Mouse (Mus musculus) left cerebral cortex, adult 8-10 months (tissue): ENCODE measurements at regions not wholly inside any gene's neighbourhood (a gene's known extent, or its start where the extent isn't known, plus 50 kb on each side); places are given as distances from the start of the nearest gene placed in this dataset.

Experiments used
- DNase-seq, 2 experiments: peaks; one replicate each; pipeline ENCODE4 v3.0.0; 2022; ENCODE audit warnings: low spot score in 2 of 2

DNA sequence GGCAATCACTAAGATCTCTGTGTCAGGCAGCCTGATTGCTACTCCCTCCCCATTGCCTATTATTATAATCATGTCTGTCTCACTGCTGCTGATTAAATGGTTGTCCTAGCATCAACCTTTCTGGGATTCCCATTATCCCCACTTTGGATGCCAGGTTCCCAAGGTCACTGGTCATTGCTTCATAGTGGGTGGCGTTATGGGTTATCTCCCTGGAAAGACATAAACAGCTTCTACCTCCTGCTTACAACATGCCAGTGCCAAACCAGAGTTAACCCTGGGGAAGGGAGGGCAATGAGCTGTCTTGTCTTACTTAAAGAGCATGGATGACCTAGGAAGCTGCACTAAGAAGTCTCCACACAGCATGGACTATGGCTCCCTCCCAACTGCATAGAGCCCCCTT is 136.9 kb downstream of the Uaca start:
- no peak for DNase-seq

GRCm38 (mm10) chr9:60936937-60937336 is 142.6 kb downstream of the Uaca start:
- no peak for DNase-seq

DNA sequence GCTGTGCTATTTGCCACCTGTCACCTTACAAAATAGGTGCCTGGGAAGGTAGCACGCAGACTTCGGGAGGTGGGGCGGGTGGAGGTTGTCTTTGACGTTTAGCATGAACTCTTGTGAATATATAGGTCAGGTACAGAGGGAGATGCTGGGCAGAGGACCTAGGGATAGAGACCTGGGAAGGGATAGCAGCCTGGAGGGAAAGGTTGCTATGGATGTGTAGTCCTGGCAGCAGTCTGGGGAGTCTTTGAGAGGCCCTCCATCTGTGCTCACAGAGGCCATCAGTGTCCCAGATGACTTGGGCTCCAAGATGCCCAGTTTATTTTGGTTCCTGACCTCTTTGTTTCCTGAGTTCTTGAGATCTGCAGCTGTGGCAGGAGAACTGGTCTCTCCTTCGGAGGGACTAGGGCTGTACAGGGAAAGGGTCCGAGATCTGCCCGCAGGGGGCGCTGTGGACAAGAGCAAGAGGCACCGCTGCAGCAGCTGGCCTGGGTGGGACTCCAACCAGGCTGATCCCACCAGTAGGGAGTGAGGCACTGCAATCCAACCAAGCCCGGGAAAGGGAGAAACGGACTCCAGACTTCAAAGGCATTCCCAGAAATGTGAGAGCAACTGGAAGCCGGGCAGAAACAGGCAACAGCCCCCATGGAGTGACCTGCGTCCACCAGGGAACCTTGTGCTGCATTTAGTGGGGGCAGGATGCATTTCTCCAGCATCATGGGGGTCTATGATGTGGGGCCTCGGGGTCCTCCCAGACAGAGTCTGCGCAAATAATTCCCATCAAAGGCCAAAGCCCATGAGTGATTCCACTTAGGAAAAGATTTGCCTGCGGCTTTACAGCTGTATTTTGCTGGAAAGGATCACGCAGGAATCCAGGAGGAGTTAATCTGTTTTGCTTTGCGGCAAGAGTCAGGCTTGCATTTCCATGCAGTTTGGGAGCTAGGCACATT is 145.8 kb downstream of the Uaca start:
- peak; percentile 13 to 50 for DNase-seq

DNA sequence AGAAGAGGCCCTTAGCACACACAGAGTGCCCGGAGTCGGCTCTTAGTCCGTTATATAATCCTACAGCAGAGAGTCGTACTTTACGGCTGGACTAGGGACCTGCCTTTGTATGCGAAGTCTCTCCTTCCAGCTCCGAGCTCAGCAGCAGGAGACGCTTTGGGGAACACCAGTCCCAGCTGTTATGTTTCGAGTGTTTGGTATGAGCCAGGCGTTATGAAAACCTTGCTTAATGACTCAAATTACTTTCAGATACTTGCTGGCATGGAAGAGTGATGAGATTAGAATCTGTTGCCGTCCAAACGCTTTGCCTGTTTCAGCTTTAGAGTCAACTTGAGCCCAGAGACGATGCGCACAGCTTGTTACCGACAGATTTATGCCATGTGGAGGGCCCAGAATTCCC is 153.0 kb downstream of the Uaca start:
- DNase-seq: no peak

GRCm38 (mm10) chr9:60948531-60949070 is 154.3 kb downstream of the Uaca start:
- no peak for DNase-seq

- DNase-seq: no peak
Observed at GRCm38 (mm10) chr9:60950161-60950560, 155.8 kb downstream of the Uaca start.

GRCm38 (mm10) chr9:60951071-60951561 is 156.8 kb downstream of the Uaca start:
- no peak for DNase-seq

DNA sequence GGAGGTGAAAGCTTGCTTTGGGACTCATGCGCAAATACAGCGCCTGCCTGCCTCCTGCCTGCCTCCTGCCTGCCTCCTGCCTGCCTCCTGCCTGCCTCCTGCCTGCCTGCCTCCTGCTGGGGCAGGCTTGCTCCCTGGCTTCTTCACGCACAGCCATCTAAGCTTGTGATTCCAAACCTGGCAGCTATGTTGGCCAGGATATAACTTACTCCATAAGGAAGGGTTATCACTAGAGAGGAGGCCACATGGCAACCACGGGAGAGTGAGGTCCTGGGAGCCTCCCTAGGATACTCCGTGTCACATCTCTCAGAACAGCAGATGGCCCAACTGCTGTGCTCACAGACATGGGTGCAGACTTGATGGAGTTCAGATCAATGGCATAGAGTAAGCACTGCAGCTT is 163.1 kb downstream of the Uaca start:
- no peak for DNase-seq

DNA sequence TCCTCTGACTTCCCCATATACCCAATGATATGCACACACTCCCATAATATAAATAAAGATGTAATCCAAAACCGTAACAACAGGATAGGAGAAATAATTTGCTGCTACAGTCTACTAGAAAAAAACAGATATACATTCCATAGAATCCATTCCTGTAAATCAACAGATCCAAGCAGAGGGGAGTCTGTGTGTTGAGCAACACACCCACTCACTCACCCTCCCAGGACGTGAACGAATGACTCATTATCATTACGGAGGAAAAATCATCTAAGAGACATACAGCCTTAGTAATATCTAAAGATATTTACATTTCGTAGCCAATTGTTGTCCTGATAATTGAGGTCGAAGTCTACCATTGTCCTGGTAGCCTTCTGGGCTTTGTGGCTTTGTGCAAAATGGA is 165.2 kb downstream of the Uaca start:
- DNase-seq: no peak

DNA sequence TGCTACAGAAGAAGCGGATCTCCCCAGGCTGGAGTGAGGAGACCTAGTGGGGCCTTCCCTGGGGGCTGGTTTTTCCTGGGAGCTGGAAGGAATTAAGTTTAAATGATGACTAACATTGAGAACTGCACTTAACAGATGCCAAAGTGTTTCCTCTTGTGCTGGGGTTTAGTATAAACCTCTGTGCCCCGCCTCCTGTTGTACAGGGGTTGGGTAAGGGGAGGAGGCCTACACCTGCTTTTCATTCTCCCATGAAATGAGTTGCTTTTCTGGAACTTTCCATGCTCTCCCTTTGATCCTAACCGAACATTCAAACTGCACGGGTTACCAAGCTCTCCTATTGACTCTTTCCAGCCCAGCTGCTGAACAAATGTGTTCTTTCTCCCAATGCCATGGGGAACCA is 167.7 kb downstream of the Uaca start:
- DNase-seq: no peak

DNA sequence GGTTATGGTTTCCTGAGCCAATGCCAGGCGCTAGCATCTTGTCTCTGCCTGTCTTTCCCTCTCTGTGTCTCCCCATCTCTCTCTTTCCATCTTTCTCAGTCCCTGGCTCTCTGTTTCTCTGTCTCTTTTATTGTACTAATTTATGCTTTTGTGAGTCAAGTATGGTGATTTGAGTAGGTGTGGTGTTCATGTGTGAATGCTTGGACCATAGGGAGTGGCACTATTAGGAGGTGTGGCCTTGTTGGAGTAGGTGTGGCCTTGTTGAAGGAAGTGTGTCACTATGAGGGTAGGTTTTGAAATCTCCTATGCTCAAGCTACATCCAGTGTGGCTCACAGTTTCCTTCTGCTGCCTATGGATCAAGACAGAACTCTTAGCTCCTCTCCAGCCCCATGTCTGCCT is 171.3 kb downstream of the Uaca start:
- no peak for DNase-seq

DNA sequence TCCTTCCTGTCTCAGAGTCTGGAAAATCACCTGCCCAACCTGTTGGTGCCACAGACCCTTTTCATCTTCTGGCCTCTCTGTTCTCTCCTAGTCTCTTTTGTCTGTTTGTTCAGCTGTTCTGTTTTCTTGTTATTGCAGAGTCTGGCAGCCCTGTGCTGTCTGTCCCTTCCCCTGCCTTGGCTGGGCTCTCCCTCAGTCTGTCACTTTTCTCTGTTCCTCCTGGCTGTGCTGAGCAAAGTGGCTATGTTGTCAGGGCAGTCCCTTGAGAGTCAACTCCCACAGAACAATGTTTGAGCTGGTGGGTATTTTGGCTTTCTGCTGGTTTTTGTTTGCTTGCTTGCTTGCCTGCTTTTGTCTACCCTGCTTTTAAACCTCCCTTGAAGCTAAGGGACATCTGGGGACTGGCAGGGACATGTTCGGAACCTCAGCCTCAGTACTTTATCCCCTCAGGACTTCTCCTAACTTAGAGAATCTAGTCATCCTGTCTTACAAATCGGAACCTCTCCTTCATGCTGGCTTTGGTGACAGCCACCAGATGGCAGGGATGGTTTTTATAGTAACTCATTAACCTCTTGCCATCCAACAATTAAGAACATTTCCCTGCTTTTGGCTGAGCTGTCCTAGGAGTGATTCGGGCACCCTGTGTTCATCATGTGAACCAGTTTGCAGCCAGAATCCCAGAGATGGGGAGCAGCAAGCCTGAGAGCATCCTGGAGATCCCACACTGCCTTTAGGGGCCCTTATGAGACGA is 174.1 kb downstream of the Uaca start:
- DNase-seq: no peak

- DNase-seq: no peak
Observed at GRCm38 (mm10) chr9:60972201-60972910, 178.0 kb downstream of the Uaca start.

DNA sequence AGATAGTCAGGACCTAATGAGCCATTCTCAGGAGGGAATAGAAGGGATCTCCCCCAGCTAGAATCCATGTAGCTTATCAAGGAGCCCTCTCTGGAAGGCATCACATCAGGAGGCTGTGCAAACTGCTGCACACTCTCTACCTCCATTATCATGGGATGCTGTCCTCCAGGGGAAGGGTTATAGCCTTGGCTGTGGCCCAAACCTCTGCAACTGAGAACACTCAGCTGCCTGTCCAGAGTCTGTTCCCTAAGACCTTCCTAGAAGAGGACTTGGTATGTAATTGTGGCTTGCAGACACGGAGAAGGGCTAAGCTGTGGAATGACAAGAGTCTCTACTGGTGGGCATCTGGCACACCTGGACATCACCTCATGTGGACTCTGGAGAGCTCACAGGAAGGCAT is 180.2 kb downstream of the Uaca start:
- no peak for DNase-seq

GRCm38 (mm10) chr9:60982383-60983085 is 188.2 kb downstream of the Uaca start:
- peak; percentile 21 for DNase-seq

- no peak for DNase-seq
Observed at GRCm38 (mm10) chr9:60983246-60983645, 188.9 kb downstream of the Uaca start.

- DNase-seq: no peak
Observed at GRCm38 (mm10) chr9:60988113-60988512, 193.8 kb downstream of the Uaca start.

DNA sequence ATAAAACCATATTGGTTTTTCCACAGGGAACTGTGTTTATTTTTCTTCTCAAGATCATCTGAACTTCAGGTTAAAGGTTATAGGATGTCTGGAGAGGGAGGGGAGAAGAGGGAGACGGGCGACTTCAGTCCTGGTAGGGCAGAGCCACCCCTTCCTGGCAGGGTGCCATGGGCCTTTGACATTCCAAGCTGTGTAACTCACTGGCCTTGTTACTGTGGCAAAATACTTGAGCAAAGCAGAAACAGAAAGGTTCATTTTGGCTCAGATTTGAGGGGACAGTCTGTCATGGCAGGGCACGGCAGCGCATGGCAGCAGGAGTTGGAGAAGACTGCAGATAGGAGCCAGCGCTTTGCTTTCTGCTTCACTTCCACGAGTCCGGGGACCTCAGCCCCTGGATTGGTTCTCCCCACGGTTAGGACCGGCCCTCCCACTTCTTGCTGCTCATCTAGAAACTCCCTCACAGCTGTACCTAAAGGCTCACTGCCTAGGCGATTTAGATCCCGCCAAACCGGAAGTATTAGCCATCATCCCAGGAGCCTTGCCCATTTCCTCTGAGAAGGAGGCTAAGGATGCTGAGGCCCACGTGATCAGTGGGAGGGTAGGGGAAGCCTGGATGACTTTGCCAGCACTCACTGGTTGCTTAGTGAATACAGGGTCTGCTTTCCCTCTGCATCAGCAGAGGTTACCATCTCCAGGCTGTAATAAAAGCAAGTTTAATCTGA is 195.5 kb downstream of the Uaca start:
- no peak for DNase-seq

- DNase-seq: no peak
Observed at GRCm38 (mm10) chr9:60991509-60991908, 197.2 kb downstream of the Uaca start.

DNA sequence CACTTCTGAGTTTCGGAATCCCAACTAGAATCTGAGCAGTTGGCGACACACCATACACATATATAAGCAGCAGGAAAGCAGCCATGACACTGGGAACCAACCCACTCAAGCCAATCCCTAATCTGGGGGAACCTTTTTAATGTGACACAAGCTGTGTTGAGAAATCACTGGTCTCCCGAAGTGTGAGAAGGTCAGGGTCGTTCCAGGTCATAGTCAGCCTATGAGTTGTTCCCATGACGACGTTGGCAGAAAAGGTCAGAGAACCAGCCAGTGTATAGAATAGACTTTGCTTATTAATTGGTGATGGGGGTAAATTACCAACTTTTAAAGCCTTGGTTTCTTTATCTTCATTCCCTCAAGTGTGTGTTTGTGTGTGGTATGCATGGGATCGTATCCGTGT is 199.3 kb downstream of the Uaca start:
- no peak for DNase-seq
